Comparison of ENCODE assay signal across 21 mouse cellular contexts in genomic region chr11:26826194-26826593, GRCm38 (mm10).
"Had no signal": no experiment of that assay in that cellular context is flagged by ENCODE, and none has a peak within 500 bp of the region (broad histone marks: within the 10 kb centered on the region; RNA-seq: fewer than 3 reads in every experiment).

No protein-coding gene starts in this region.

- DNase-seq: kidney, adult 18-20 months; kidney, adult 9 months; kidney, postnatal 25 days; layer of hippocampus, adult 9-11 months; liver; lung, adult 18-20 months; lung, postnatal 10 days; lung, postnatal 36 days; midbrain, embryonic 14.5 days; thymus, postnatal 36 days had no signal

- H3K27ac ChIP-seq: kidney, postnatal 0 days; layer of hippocampus, adult 2 months; limb, embryonic 10.5 days; limb, embryonic 13.5 days; liver, embryonic 12.5 days; liver, embryonic 15.5 days; lung, embryonic 15.5 days; neural tube, embryonic 12.5 days; neural tube, embryonic 15.5 days; stomach, embryonic 15.5 days had no signal

- H3K27me3 ChIP-seq: limb, embryonic 13.5 days; liver, embryonic 12.5 days; liver, embryonic 15.5 days; lung, embryonic 15.5 days; neural tube, embryonic 12.5 days; neural tube, embryonic 15.5 days; stomach, embryonic 15.5 days had no signal

- ATAC-seq: liver, embryonic 12.5 days had no signal

- H3K36me3 ChIP-seq: limb, embryonic 10.5 days; limb, embryonic 13.5 days; liver, embryonic 12.5 days; liver, embryonic 15.5 days; lung, embryonic 15.5 days; neural tube, embryonic 12.5 days; neural tube, embryonic 15.5 days; stomach, embryonic 15.5 days had no signal

- H3K9me3 ChIP-seq: limb, embryonic 10.5 days; limb, embryonic 13.5 days; liver, embryonic 12.5 days; liver, embryonic 15.5 days; lung, embryonic 15.5 days; neural tube, embryonic 12.5 days; neural tube, embryonic 15.5 days; stomach, embryonic 15.5 days had no signal

- H3K4me2 ChIP-seq: limb, embryonic 13.5 days; liver, embryonic 12.5 days; liver, embryonic 15.5 days; lung, embryonic 15.5 days; midbrain, embryonic 11.5 days; neural tube, embryonic 12.5 days; neural tube, embryonic 15.5 days; stomach, embryonic 15.5 days had no signal

- H3K4me1 ChIP-seq: limb, embryonic 10.5 days; limb, embryonic 13.5 days; liver, embryonic 12.5 days; liver, embryonic 15.5 days; lung, embryonic 15.5 days; neural tube, embryonic 12.5 days; neural tube, embryonic 15.5 days; stomach, embryonic 15.5 days had no signal

- H3K9ac ChIP-seq: limb, embryonic 13.5 days; liver, embryonic 12.5 days; liver, embryonic 15.5 days; lung, embryonic 15.5 days; neural tube, embryonic 12.5 days; neural tube, embryonic 15.5 days; stomach, embryonic 15.5 days had no signal

- H3K4me3 ChIP-seq: layer of hippocampus, adult 2 months; limb, embryonic 10.5 days; limb, embryonic 13.5 days; liver, embryonic 12.5 days; liver, embryonic 15.5 days; lung, embryonic 15.5 days; neural tube, embryonic 12.5 days; neural tube, embryonic 15.5 days; stomach, embryonic 15.5 days had no signal
